Comparison of ENCODE assay signal across 8 mouse cellular contexts in the genomic region with DNA sequence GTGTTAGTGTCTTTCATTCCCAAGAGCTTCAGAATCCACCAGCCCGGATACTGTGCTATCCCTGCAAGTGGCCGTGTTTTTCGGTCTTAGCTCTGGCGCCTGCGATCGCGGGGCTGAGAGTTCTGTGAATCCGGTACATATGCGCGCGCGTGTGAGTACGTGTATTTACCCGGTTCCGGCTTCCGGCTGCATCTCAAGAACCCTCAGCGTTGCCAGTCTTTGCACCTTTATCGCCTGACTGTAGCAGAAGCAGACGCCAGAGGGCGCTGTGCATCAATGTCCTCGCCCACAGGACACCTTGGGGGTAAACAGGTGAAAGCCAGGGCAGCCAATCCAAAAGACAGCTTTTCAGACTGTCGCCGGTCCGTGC. TPM values are rescaled to one million over a fixed set of nuclear protein-coding genes. Genes with fewer than 3 reads are reported as not detected.
A peak's percentile ranks its signal among the peaks of the same experiment; 100 is the strongest.
DNase-seq lines count a peak whose midpoint lies in the region; ATAC-seq and TF ChIP-seq lines count a peak whose summit lies in the region.

No protein-coding gene starts in this region.

- H3K4me3 ChIP-seq in limb, embryonic 15.5 days = peak overlapping the region; percentile 33
- peak overlapping the region; percentile 58 for H3K4me3 ChIP-seq in midbrain, postnatal 0 days (ENCODE audit: low read depth, low read length)

- H3K27me3 ChIP-seq in limb, embryonic 15.5 days = peaks cover 90% of the 10 kb centered on the region
- H3K27me3 ChIP-seq in midbrain, postnatal 0 days (ENCODE audit: insufficient read depth, low read length) = peaks cover 11% of the 10 kb centered on the region; the same call in 1 of the 2 replicates

- under 1% methylated on average over 24 of the region's 24 CpGs for WGBS in limb, embryonic 15.5 days
- under 1% methylated on average over 24 of the region's 24 CpGs for WGBS in midbrain, postnatal 0 days

- ATAC-seq in granulocyte monocyte progenitor cell, adult 5-6 weeks (replicated peaks; ENCODE audit: poor library complexity, severe bottlenecking) = 0 out of 2 replicates have a peak, but pooled peaks have one; percentile 31
- no peak for ATAC-seq in limb, embryonic 15.5 days (ENCODE audit: insufficient number of reproducible peaks, low FRiP score, low TSS enrichment, low read depth)
- ATAC-seq in midbrain, postnatal 0 days (ENCODE audit: low FRiP score) = peak; percentile 40

- H3K4me1 ChIP-seq in limb, embryonic 15.5 days = peaks cover 29% of the 10 kb centered on the region
- no peaks in the 10 kb centered on the region; the same call in 1 of the 2 replicates for H3K4me1 ChIP-seq in midbrain, postnatal 0 days (ENCODE audit: insufficient read depth, low read length)

- no peaks in the 10 kb centered on the region for H3K9me3 ChIP-seq in limb, embryonic 15.5 days
- H3K9me3 ChIP-seq in midbrain, postnatal 0 days (ENCODE audit: low read length) = no peaks in the 10 kb centered on the region

- TF ChIP-seq CTCF in midbrain, postnatal 0 days (IDR thresholded peaks at IDR 0.05) = peak; percentile 94

- DNase-seq in ovary, postnatal 36 days (ENCODE audit: low spot score) = peak; percentile 29
- DNase-seq in ovary, postnatal 10 days (ENCODE audit: low spot score) = no peak
- peak; percentile 93 to 94 for DNase-seq in cerebellum, postnatal 25 days
- DNase-seq in kidney, adult 9 months = peak; percentile 73
- DNase-seq in midbrain, postnatal 0 days (ENCODE audit: low spot score) = peak; percentile 93
- peak; percentile 64 for DNase-seq in thymus, postnatal 4 days

- H3K4me2 ChIP-seq in limb, embryonic 15.5 days = peak overlapping the region; percentile 57
- H3K4me2 ChIP-seq in midbrain, postnatal 0 days (ENCODE audit: low read depth, low read length, poor library complexity, severe bottlenecking) = peak overlapping the region; percentile 89

- no peak overlapping the region for H3K9ac ChIP-seq in limb, embryonic 15.5 days
- H3K9ac ChIP-seq in midbrain, postnatal 0 days (replicated peaks; ENCODE audit: low read length, poor library complexity, severe bottlenecking) = peak overlapping the region; percentile 60

- no peak overlapping the region for H3K27ac ChIP-seq in limb, embryonic 15.5 days
- H3K27ac ChIP-seq in midbrain, postnatal 0 days (ENCODE audit: low read depth, low read length) = peak overlapping the region; percentile 57

- no peaks in the 10 kb centered on the region for H3K36me3 ChIP-seq in limb, embryonic 15.5 days
- H3K36me3 ChIP-seq in midbrain, postnatal 0 days (ENCODE audit: insufficient read depth, low read length) = no peaks in the 10 kb centered on the region

RNA-seq across cellular contexts. Expression of a gene that starts 3.1 kb away (rescaled TPM):
- not detected in 2 replicates for total RNA-seq in granulocyte monocyte progenitor cell, adult 5-6 weeks (2014; fragmentation: Nextera tagmentation)
- total RNA-seq in granulocyte monocyte progenitor cell, adult 5-6 weeks (2017) = not detected in 2 replicates
- 2.9 and 3.1 TPM in 2 replicates for polyA plus RNA-seq in limb, embryonic 15.5 days (2015; fragmentation: Nextera tagmentation; extraction: Ambion mirVana)
- 75.5 and 77.7 TPM in 2 replicates for total RNA-seq in midbrain, postnatal 0 days (2014; rRNA removed)
- polyA plus RNA-seq in midbrain, postnatal 0 days (2015; fragmentation: Nextera tagmentation; extraction: Ambion mirVana) = 103 and 104 TPM in 2 replicates

Comparison
In these comparisons a context has a peak if more than half of its experiments do, and no peak if none do; other contexts are left out.
1. RNA of a gene that starts 3.1 kb away (total RNA-seq): 75.5 to 77.7 TPM in midbrain, postnatal 0 days; not detected in granulocyte monocyte progenitor cell, adult 5-6 weeks; every median in the first group is over 10 times any median in the second.